Mouse (Mus musculus): Measurements from ENCODE around the gene Fancc.
"Not testable (repeated sequence)": the region's sequence is repeated elsewhere in the genome, so short reads cannot be mapped to it uniquely, and the experiment has no call there.

GRCm38 (mm10) chr13:63353312-63353711, 143.8 kb downstream of the Fancc start:
- TF ChIP-seq FLI1 (IDR thresholded peaks at IDR 0.05; ENCODE audit: low read length); GATA1 (IDR thresholded peaks at IDR 0.05; ENCODE audit: borderline replicate concordance, low read length): not testable (repeated sequence)
